Mouse (Mus musculus) kidney, postnatal 10 days (tissue): ENCODE measurements at regions not wholly inside any gene's neighbourhood (a gene's known extent, or its start where the extent isn't known, plus 50 kb on each side); places are given as distances from the start of the nearest gene placed in this dataset.

Experiments used
- DNase-seq: peaks from one replicate; pipeline ENCODE4 v3.0.0; 2021; ENCODE audit warnings: mixed read lengths

DNA sequence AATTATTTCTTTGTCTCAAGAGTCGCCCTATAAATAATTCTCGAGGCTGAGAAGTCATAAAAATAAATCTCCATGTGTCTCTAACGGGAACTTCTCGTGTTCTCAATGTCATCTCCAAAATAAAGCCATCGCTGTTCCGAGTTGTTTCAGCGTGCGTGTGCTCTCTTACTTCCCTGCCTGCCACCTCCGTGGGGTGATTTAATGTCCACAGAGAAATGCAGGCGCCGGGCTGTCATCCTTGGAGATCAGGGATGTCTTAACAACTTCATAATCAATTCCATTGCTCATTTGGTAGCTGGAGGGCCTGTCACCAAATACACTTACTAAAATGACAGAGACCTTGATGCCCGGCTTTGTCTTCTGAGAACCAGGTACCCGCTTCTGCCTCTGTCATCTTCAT lies 161.8 kb downstream of the Pmp22 start:
- no peak for DNase-seq

- no peak for DNase-seq
Observed at GRCm38 (mm10) chr11:63293485-63293884, 164.7 kb downstream of the Pmp22 start.

- no peak for DNase-seq
Observed at GRCm38 (mm10) chr11:63294476-63294875, 165.7 kb downstream of the Pmp22 start.

DNA sequence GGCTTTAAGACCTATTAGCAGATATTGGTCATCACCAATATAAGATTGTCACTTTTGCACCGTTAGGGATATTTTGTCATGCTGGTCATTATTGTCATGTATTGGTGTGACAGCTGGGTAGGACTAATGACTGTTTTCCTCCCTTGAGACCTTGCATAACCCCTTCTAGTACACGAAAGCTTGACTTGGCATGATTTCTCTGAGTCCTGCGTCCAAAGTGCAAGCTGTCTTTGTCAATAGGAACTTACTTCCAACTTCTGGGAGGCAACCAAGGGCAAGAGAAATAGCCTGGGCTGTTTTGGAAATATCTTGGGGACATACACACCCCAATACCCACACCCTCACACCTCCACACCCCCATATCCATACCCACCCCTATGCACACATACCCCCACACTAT lies 167.7 kb downstream of the Pmp22 start:
- no peak for DNase-seq

- DNase-seq, result peak; percentile 8
Observed at GRCm38 (mm10) chr11:63299712-63300581, 171.2 kb downstream of the Pmp22 start.

DNA sequence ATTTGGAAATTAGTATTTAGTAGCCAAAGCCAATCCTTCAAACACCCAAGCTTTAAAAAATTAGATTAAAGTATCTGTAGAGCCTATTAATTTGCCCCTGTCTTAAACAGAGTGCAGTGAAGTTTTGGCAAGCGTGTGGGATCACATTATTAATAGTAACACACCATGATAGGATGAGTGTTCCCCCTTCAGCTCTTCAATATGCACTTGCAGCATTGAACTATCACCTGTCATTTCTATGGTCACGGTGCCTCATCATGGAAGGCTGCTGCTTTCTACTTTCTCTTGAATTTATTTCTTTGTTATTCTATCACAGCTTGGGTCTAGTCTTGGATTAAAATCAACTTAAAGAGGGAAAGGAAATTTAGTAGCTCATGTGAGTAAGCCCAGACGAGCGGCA lies 196.4 kb downstream of the Pmp22 start:
- DNase-seq, result no peak

DNA sequence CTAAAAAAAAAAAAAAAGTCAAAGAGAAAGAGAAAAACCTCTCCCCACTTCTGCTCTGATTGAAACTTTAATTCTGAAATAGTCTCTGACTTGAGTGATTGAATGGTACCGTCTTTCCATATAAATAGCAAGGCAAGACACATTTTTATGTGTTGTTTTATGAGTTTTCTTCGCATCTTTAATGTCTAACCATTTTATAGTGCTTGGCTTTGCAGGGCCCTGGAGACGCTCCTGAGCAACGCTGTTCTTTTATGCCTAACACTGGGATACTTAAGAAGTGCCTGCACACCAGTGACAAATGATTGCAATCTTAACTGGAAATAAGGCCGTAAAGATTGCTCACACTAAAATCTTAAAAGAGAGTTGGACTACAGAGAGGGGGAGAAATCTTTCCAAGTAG lies 198.1 kb downstream of the Pmp22 start:
- DNase-seq, result no peak

GRCm38 (mm10) chr11:63337503-63337902 lies 208.7 kb downstream of the Pmp22 start:
- no peak for DNase-seq

DNA sequence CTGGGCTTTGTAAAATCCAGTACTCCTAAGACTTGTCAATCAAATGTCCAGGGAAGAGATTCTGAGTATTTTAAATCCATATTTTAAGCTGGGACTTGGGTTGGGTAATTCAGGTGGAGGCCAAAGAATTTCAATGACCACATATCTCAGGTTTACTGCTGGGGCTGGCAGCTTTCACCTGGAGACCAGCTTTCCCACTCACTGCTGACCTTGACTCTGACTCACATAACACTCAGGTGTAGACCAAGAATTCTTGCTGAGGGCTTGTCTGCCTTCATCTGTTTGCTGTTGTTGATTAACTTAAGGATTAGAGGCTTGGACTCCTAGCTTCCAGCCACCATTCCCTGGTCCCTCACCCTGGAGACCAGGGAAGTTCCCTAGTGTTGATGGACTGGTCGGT lies 209.5 kb downstream of the Pmp22 start:
- no peak for DNase-seq

DNA sequence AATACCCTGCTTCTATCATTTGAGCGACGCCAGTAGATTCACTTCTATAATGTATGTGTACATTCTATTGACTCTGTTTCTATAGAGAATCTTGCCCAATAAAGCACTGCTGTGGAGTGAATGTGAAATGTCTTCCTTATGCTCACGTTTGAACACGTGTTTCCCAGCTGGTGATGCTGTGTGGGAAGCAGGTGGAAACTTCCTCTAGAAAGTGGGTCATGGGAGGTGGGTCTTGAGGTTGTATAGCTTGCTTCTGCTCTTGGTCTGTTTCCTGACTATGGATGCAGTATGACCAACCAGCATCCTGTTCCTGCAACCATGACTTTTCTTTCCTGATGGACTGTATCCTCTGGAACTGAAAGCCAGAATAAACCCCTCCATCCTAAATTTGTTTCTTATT lies 216.9 kb downstream of the Pmp22 start:
- DNase-seq, result no peak

GRCm38 (mm10) chr11:63350123-63350696 lies 221.4 kb downstream of the Pmp22 start:
- peak; percentile 9 for DNase-seq

GRCm38 (mm10) chr11:63351999-63352398 lies 223.2 kb downstream of the Pmp22 start:
- no peak for DNase-seq

DNA sequence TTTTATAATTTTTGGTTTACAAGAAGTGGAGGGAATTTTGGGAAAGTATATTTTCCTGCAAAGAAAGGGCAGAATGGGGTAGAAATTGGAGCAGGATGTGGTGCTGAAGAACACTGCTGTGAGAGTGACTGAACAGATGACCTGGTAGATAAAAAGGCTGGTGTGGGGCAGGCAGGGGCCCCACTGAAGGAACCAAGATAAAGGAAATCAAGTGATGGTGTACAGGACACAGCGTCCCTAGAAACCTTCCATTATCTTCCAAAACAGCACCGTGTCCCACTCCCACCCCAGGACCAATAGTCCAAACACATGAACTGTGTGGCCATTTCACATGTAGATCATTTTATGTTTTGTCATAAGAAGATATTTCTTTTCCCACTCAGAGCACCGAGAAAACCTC lies 224.2 kb downstream of the Pmp22 start:
- no peak for DNase-seq

DNA sequence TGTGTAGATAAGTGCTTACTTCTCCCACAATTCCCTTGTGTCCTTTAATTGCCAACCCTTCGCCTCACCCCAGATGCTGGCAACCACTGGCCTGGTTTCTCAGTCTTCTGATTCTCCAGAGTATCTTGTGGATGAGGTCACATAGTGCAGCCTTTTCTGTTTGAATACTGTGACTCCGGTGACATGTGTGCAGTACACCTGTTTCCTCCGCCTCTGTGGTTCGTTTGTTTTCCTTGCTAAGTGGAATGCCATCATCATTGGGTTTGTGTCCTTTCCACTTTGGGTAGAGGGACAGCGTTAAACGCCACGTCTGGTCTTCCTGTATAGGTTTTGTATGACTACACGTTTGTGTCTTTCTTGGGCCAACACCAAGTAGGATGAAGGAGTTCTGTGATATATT lies 224.9 kb downstream of the Pmp22 start:
- DNase-seq, result no peak

DNA sequence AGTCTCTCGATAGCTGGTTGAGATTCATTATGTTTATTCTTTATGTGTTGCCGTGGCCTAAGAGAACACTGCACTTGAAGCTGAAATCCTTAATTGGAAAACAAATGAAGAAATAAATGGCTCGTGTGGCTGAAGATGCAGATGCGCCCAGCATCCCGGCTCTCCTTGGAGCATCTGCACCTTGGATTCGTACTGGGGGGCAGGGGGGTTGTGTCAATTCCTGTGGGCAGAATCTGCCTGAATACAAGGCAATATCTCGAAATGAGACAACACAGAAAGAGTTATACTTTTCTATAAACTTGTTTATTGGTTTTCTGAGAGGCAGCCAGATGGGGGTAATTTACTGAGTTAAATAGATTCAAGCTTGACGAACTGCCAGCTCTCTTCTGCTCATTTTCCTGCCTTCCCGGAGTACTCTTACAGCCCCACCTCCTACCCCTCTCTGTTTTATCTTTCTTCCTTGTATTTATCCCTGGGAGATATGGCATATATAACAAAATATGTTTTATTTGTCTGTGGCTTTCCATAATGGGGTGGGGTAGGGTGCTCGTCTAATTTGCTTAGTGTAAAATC lies 229.1 kb downstream of the Pmp22 start:
- no peak for DNase-seq

DNA sequence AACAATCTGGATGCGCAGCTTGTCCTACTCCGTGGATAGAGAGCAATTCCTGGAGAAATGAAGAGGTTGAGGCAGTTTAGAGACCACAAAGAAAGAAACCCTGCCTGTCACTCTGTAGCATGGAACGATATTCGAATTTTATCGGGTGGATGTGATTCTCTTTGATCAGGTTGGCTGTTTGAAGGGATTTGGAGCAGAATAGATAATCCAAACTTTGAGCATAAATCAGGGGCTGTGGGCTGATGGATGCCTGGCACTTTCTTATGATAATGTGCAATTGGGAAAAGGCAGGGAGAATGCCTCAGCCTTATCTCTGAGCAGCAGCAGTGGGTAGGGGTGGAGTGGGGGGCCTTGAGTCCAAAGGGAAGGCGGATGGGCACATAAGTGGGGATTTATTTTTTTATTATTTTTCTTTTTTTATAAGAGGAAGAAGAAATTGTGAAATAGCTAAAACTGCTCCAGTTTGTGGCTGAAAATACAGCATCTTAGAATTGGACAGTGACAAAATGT lies 239.0 kb downstream of the Pmp22 start:
- DNase-seq, result no peak

DNA sequence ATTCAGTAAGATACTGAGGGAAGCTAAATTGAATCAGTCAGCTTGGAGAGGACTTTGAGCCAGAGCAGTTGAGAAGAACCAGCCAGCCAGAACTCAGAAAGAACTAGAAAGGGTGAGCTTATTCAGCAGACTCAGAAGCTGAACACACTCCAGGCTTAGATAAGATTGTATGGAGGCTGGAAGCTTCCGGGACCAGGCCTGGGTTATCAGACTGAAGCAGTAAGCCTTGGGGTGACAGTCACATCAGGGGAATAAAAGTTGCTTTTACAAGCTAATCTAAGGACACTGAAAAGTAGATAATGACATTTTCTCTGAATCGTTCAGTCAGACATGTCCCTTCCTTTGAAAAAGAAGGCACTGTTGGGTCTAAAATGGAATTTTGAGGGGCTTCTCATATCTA lies 240.7 kb downstream of the Pmp22 start:
- DNase-seq, result no peak

- peak; percentile 14 for DNase-seq
Observed at GRCm38 (mm10) chr11:63376311-63376710, 247.5 kb downstream of the Pmp22 start.

GRCm38 (mm10) chr11:63376991-63377390 lies 248.2 kb downstream of the Pmp22 start:
- DNase-seq, result peak; percentile 29

- no peak for DNase-seq
Observed at GRCm38 (mm10) chr11:63388247-63388646, 259.5 kb downstream of the Pmp22 start.

- DNase-seq, result no peak
Observed at GRCm38 (mm10) chr11:63391478-63391877, 262.7 kb downstream of the Pmp22 start.

- DNase-seq, result peak; percentile 36
Observed at GRCm38 (mm10) chr11:63392378-63392777, 263.6 kb downstream of the Pmp22 start.

DNA sequence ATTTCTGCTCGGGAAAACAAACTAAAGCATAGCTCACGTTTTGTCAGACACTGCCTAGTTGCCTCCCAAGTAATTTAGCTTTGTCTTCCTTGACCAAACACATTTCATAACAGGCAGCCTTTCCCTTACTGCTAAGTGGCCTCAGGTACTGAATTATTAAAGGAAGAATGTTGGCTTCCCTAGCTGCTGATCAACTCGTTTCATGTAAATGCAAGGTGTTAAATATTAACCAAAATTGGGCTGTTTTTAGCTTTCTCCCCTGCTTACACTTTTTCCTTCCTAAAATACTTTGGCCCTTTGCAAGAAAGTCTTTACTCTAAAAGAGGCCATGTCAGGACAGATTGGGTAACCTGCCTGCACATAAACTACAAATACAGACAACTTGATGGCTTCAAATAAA lies 265.4 kb downstream of the Pmp22 start:
- DNase-seq, result no peak

DNA sequence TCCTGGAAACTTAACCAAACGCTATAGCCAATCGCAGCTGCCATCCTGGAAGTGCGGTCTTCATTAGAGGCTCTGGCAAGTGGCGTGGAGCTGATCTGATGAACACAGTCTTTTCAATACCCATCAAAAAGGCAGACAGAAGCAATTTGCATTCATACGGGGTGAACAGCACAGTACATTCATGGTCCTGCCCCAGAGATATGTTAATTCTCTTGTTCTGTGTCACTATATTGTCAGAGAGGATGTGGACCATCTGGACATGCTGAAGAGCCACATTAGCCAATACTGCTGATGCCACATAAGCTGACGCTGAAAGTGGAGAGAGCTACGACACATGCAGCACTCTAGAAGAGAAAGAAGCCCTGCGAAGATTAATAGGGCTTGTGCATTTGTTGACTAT lies 267.6 kb downstream of the Pmp22 start:
- DNase-seq, result no peak
